Mouse (Mus musculus): ENCODE data around the gene Cradd. TPM values are rescaled to one million over a fixed set of nuclear protein-coding genes. Genes with fewer than 3 reads are reported as not detected.

Gene Cradd
- polyA plus RNA-seq, 1 experiment from 2014 or later: 12.2 TPM

DNA sequence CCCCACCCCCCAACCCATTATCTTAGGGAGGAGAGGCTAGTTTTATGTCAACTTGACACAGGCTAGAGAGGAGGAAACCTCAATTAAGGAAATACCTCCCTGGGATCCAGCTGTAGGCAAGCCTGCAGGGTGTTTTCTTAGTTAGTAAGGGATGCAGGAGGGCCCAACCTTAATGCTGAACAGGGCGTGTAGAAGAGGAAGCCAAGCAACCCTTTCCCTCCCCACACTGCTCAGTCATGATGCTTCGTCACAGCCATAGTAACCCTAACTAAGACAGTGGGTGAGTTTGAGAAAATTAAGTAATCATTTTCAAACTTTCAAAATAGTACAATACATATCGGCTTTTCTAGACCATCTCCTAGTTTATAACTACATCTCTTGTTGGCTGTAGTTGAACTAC, 143.0 kb downstream of the Cradd start:
- H3K27ac ChIP-seq: no peak overlapping the region
- H3K9me3 ChIP-seq: no peaks in the 10 kb centered on the region
- 0 out of 2 replicates have a peak, but pooled peaks cover 6% of the 10 kb centered on the region for H3K27me3 ChIP-seq
- H3K9ac ChIP-seq (replicated peaks): no peak overlapping the region
- H3K4me1 ChIP-seq (replicated peaks): peaks cover 9% of the 10 kb centered on the region
- H3K36me3 ChIP-seq: no peaks in the 10 kb centered on the region
- H3K4me3 ChIP-seq (replicated peaks): no peak overlapping the region
- H3K4me2 ChIP-seq: no peak overlapping the region
- no peak for ATAC-seq (ENCODE audit: insufficient number of reproducible peaks, insufficient read depth, low FRiP score, low TSS enrichment, low read depth)
- WGBS: 83% methylated on average over 3 of the region's 3 CpGs

DNA sequence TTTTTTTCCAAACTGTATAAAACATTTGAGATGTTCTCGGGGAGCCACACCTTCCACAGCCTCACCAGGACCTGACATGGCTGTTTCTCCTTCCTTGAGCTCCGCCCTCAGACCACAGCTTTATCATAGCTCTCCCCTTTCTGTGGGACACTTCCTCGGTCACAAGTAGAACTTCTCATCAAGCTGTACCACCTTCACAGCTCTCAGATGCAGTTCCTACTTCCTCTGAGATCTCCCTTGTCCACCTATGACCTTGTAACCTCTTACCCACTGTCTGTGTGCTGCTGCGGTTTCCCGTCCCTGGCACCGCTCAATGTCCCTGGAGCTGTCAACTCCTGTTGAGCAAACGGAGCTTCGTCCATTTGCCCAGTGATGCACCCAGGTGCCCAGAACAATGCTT, 143.8 kb downstream of the Cradd start:
- H3K4me3 ChIP-seq (replicated peaks): no peak overlapping the region
- no peak overlapping the region for H3K27ac ChIP-seq
- 82% methylated on average over 8 of the region's 8 CpGs for WGBS
- H3K4me2 ChIP-seq: no peak overlapping the region
- no peaks in the 10 kb centered on the region for H3K9me3 ChIP-seq
- H3K9ac ChIP-seq (replicated peaks): no peak overlapping the region
- 0 out of 2 replicates have a peak, but pooled peaks cover 6% of the 10 kb centered on the region for H3K27me3 ChIP-seq
- ATAC-seq (ENCODE audit: insufficient number of reproducible peaks, insufficient read depth, low FRiP score, low TSS enrichment, low read depth): no peak
- H3K4me1 ChIP-seq (replicated peaks): peaks cover 15% of the 10 kb centered on the region
- H3K36me3 ChIP-seq: no peaks in the 10 kb centered on the region

DNA sequence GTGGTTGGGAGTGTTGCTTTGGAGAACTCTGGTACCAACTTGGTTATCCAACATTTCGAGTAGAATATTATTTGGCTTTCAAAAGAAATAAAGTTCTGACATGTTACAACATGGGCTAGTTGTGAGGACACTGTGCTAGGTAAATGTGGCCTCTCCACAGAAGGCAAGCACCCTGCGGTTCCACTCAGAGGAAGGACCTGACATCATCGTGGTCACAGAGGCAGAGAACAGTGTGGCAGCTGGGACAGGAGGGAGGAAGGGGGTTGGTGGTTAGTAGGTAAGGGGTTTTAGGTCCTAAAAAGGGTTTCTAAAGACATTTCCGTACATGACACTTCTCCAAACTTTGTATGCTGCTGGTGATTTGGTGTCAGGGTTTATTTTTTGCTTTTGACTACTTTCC, 145.1 kb downstream of the Cradd start:
- peaks cover 16% of the 10 kb centered on the region for H3K27me3 ChIP-seq
- H3K4me1 ChIP-seq (replicated peaks): peaks cover 12% of the 10 kb centered on the region; the same call in 1 of the 2 replicates
- H3K9ac ChIP-seq (replicated peaks): no peak overlapping the region
- ATAC-seq (ENCODE audit: insufficient number of reproducible peaks, insufficient read depth, low FRiP score, low TSS enrichment, low read depth): no peak
- 83% methylated on average over 4 of the region's 4 CpGs for WGBS
- no peak overlapping the region for H3K4me3 ChIP-seq (replicated peaks)
- no peak overlapping the region for H3K4me2 ChIP-seq
- H3K36me3 ChIP-seq: no peaks in the 10 kb centered on the region
- no peaks in the 10 kb centered on the region for H3K9me3 ChIP-seq
- no peak overlapping the region for H3K27ac ChIP-seq

DNA sequence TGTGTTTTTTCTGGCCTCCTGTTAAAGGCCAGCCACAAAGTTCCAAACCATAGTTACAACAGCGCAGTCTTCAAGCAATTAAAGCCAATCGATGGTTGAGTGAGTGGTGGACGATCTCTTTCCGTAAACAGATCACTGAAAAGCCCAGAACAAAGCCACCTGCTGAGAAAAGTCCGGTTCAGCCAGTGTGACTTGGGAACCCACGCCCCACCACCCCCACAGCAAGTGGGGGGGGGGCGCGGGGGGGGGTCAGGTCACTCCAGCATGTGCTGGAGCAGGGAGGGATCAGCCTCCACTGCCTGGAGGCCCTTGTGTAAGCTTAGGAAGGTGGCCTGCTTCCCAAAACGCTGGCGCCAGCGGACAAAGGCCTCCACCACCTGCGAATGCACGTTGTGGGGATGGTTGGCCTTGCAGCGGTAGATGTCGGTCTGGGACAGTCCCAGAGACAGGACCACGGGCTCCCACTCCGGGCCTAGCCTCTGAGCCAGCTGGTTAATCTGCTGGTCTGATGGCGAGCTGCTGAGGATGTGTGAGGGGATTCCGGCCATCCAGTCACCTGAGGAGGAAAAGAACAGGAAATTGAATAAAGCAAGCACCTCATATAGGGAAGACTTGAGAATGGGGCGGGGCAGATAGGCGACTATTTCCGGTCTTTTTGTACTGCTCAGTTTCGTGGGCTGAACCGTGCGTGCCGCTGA, 148.4 kb downstream of the Cradd start:
- no peak overlapping the region; the same call in 1 of the 2 replicates for H3K27ac ChIP-seq
- no peak for ATAC-seq (ENCODE audit: insufficient number of reproducible peaks, insufficient read depth, low FRiP score, low TSS enrichment, low read depth)
- 42% methylated on average over 26 of the region's 26 CpGs for WGBS

DNA sequence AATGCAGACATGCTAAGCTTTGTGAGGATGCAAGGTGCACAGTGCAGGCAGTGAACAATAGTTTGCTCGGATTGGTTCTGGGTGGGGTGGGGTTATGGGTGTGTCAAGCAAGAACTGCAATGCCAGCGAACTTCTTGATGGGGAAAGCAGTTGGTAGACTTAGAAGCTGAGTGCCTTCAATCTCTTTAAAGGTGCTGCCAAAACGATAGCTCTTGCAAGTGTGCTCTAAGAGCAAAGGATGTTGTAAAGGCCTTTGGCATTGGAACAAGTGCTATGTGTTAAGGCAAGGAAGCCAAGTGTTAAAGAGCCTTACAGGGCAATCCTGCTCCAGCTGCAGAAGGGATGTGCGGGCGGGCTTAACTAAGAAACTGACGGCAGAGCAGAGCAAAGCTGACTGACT, 149.7 kb downstream of the Cradd start:
- Histone ChIP-seq H3K27ac (no peak overlapping the region), H3K9ac (replicated peaks) (no peak overlapping the region), H3K36me3 (no peaks in the 10 kb centered on the region), H3K4me2 (no peak overlapping the region), H3K9me3 (no peaks in the 10 kb centered on the region), H3K27me3 (peaks cover 20% of the 10 kb centered on the region), H3K4me3 (replicated peaks) (no peak overlapping the region), H3K4me1 (replicated peaks) (peaks cover 31% of the 10 kb centered on the region)
- 69% methylated on average over 6 of the region's 6 CpGs for WGBS
- ATAC-seq (ENCODE audit: insufficient number of reproducible peaks, insufficient read depth, low FRiP score, low TSS enrichment, low read depth): no peak

More for the DNA sequence above, 148.4 kb downstream of the Cradd start:
- Histone ChIP-seq H3K9me3 (no peaks in the 10 kb centered on the region), H3K36me3 (no peaks in the 10 kb centered on the region), H3K9ac (replicated peaks) (no peak overlapping the region), H3K4me1 (replicated peaks) (peaks cover 31% of the 10 kb centered on the region), H3K4me2 (no peak overlapping the region), H3K27me3 (peaks cover 20% of the 10 kb centered on the region), H3K4me3 (replicated peaks) (no peak overlapping the region)

DNA sequence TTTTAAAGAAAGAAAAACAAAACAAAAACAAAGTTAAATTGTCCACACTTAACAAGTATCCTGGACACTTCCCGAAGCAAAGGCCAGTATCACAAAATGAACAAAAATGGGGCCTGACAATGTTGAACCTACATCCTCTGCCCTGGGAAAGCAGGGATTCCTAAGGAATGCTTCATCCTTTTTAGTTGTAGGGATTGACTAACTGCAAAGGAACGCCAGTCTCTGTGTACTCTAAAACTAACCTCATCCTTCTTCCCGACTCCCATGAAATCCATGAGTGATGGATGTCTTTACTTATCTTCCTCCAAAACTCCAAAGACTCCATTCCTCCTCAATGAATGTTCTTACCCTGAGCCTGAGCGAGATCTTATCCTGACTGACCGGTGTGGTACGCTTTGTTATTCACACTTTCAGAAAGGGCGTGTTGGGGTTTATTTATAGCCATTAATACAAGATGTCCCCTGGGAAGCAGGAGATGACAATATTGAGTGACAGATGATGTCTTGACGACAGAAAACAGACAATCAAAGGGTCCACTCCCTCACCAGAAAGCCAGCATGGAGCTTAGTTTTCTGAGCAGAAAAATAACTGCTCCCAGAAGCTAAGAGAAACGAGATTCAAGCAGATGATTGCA, 153.1 kb downstream of the Cradd start:
- Histone ChIP-seq H3K36me3 (no peaks in the 10 kb centered on the region), H3K4me3 (replicated peaks) (no peak overlapping the region), H3K4me2 (no peak overlapping the region), H3K27ac (no peak overlapping the region), H3K9me3 (no peaks in the 10 kb centered on the region), H3K27me3 (peaks cover 15% of the 10 kb centered on the region), H3K4me1 (replicated peaks) (peaks cover 28% of the 10 kb centered on the region), H3K9ac (replicated peaks) (no peak overlapping the region)
- WGBS: 59% methylated on average over 9 of the region's 9 CpGs
- no peak for ATAC-seq (ENCODE audit: insufficient number of reproducible peaks, insufficient read depth, low FRiP score, low TSS enrichment, low read depth)

DNA sequence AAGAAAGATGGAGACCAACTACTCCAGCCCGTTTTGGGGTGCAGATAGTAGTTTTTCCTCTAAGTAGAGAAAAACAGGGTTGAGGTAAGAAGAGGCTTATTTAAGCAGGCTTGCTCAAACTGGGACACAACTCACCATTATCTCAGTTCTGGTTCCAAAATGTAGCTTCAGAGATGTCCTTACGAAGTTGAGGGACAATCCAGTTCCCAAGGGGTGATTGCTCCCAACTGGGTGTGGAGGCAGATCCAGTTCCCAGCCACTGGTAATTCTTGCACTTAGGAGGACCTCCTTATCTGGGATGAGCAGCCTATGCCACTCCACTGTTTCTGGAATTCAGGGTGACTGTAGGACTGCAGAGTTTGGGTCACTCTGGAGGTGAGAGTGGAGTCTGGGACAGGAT, 159.0 kb downstream of the Cradd start:
- no peaks in the 10 kb centered on the region for H3K36me3 ChIP-seq
- H3K4me2 ChIP-seq: no peak overlapping the region
- H3K9ac ChIP-seq (replicated peaks): no peak overlapping the region
- H3K27me3 ChIP-seq: no peaks in the 10 kb centered on the region
- peaks cover 9% of the 10 kb centered on the region for H3K4me1 ChIP-seq (replicated peaks)
- no peaks in the 10 kb centered on the region for H3K9me3 ChIP-seq
- no peak overlapping the region for H3K27ac ChIP-seq
- no peak for ATAC-seq (ENCODE audit: insufficient number of reproducible peaks, insufficient read depth, low FRiP score, low TSS enrichment, low read depth)
- WGBS: 89% methylated on average over 2 of the region's 2 CpGs
- H3K4me3 ChIP-seq (replicated peaks): no peak overlapping the region

DNA sequence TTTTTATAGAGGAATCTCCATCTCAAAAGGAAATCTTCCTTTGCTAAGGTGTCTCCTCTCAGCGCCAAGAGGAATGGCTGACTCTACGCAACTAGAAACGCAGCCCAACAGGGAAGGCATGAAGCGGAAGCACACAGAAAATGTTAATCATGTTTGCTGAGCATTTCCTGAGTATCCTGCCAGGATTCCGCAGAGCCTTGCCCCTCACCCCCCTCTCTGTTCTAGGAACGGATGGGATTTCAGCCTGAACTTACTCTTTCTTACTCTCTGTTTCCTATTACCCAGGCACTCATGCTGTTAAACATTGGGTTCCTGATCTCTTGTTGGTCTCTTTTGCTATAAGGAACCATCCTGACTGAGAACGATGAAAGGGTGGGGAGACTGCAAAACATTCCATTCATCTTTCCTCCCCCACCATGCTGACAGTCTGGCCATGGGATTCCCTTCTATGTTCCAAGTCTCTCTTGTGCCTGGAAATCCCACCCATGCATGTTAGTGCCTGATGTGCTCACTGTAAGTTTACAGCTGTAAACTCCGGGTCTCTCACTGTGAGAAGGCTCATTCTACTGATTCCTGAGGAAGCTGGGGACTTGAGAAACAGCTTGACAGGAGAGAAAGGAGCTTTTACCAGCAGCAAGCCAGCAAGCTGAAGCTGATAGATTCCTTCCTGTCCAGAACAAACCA, 161.1 kb downstream of the Cradd start:
- 53% methylated on average over 8 of the region's 8 CpGs for WGBS
- Histone ChIP-seq H3K9ac (replicated peaks) (no peak overlapping the region), H3K27me3 (no peaks in the 10 kb centered on the region), H3K9me3 (no peaks in the 10 kb centered on the region), H3K4me2 (no peak overlapping the region), H3K4me3 (replicated peaks) (no peak overlapping the region), H3K27ac (no peak overlapping the region), H3K4me1 (replicated peaks) (peaks cover 9% of the 10 kb centered on the region), H3K36me3 (no peaks in the 10 kb centered on the region)
- ATAC-seq (ENCODE audit: insufficient number of reproducible peaks, insufficient read depth, low FRiP score, low TSS enrichment, low read depth): no peak

DNA sequence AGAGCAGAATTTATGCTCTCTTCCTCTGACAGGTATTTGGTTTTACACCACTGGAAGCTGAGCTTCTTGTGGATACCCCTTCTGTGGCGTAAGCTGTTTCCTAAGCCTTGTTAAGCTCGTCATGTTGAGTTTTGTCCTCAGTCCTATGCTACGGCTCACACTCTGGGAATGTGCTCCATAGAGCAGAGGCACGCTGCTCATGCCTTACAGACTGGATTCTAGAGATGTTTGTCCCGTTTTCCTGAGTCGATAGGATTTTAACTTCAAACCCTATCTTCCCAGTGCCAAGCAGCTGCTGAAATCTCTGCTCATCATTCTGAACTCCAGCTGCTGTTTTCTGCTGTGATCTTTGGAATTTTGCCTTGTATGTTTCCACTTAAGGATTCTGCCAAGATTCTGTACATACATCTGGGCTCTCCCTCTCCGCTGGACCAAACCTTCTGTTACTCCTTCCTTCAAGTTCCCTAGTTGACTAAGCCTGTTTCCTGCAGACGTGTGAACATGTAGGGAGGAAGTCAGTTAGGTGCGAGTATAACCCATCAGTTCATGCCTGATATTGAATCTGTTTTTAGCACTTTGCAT, 164.2 kb downstream of the Cradd start:
- Histone ChIP-seq H3K36me3 (no peaks in the 10 kb centered on the region), H3K4me1 (replicated peaks) (peaks cover 9% of the 10 kb centered on the region), H3K4me3 (replicated peaks) (no peak overlapping the region), H3K4me2 (no peak overlapping the region), H3K27me3 (no peaks in the 10 kb centered on the region), H3K9ac (replicated peaks) (no peak overlapping the region), H3K27ac (no peak overlapping the region), H3K9me3 (no peaks in the 10 kb centered on the region)
- 69% methylated on average over 9 of the region's 9 CpGs for WGBS
- no peak for ATAC-seq (ENCODE audit: insufficient number of reproducible peaks, insufficient read depth, low FRiP score, low TSS enrichment, low read depth)

DNA sequence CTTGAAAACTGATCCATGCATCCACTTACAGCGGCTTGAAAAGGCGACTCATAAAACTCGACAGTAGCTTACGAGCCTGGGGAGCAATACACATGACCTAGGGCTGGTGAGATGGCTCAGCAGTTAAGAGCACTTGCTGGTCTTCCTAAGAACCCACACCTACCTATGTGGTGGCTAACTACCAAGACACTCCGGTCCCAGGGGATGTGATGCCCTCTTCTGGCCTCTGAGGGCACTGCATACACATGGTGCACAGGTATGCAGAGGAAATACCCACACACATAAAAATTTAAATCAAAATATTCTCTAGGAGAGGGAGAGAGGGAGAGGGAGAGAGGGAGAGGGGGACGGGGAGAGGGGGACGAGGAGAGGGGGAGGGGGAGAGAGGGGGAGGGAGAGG, 167.5 kb downstream of the Cradd start:
- Histone ChIP-seq H3K9ac (replicated peaks) (no peak overlapping the region), H3K27ac (no peak overlapping the region), H3K4me2 (no peak overlapping the region), H3K27me3 (no peaks in the 10 kb centered on the region), H3K4me3 (replicated peaks) (no peak overlapping the region), H3K9me3 (no peaks in the 10 kb centered on the region), H3K4me1 (replicated peaks) (peaks cover 4% of the 10 kb centered on the region; the same call in 1 of the 2 replicates), H3K36me3 (no peaks in the 10 kb centered on the region)
- 70% methylated on average over 5 of the region's 7 CpGs for WGBS
- no peak for ATAC-seq (ENCODE audit: insufficient number of reproducible peaks, insufficient read depth, low FRiP score, low TSS enrichment, low read depth)

DNA sequence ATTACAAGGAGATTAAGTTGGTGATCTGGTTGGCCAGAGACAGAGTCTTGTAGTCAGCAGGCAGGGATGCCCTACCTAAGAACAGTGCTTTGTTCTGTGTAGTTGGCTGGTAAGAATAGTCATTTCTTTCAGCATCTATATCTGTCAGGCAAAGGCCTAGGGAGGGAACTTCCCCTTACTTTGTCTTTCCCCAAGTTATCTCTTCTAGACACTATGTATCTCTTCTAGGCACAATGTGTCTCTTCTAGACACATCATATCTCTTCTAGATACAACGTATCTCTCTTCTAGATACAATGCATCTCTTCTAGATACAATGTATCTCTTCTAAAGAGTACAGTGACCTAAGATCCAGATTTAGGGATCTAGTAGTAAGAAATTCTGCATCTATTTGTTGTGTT, 169.3 kb downstream of the Cradd start:
- Histone ChIP-seq H3K9me3 (no peaks in the 10 kb centered on the region), H3K4me3 (replicated peaks) (no peak overlapping the region), H3K36me3 (no peaks in the 10 kb centered on the region), H3K4me2 (no peak overlapping the region), H3K4me1 (replicated peaks) (peaks cover 4% of the 10 kb centered on the region; the same call in 1 of the 2 replicates), H3K27me3 (no peaks in the 10 kb centered on the region), H3K27ac (no peak overlapping the region), H3K9ac (replicated peaks) (no peak overlapping the region)
- no peak for ATAC-seq (ENCODE audit: insufficient number of reproducible peaks, insufficient read depth, low FRiP score, low TSS enrichment, low read depth)
- WGBS: 84% methylated on average over 1 of the region's 1 CpGs
